Mouse (Mus musculus): Measurements from ENCODE around the gene Hnrnpul1. TPM values are rescaled to one million over a fixed set of nuclear protein-coding genes. Genes with fewer than 3 reads are reported as not detected.
"Not testable (repeated sequence)": the region's sequence is repeated elsewhere in the genome, so short reads cannot be mapped to it uniquely, and the experiment has no call there.

The Hnrnpul1 gene
- 100 to 1,000 TPM; 142 to 152 TPM for total RNA-seq (2021)

DNA sequence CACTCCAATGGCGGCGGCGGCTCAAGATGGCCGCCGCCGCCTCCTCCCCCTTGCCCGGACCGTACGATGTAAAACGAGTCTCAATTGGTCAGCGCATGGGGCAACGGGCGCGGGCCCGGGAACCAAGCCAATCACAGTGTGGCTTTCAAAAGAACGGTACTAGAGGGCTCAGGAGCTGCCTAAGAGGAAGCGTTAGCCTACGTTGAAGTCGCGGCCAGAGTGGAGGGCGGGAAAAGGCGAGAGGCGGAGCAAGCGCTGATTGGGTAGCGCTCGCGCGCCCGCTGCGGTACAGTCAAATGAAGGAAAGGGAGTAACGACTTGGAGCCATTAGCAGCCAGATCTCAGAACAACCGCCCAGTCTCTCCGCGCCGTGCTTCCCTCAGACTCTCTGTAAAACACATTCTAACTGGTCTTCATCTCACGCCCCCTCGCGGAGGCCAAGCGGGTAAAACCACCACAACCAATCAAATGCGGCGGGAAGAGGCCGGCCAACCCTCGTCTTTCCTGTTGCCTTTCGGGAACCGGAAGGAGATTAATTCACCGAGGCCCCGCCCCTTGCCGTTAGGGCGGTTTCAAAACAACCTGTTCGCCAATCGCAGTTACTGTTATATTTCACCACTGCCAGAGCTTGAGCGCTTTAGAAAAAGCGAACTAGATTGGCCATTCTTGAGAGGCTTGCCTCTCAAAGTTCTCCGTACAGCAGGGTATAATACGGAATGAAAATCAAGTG, at the start of gene Hnrnpul1:
Gene Hnrnpul1 (minus strand): TSS at position 20 of the 730 bp plus-strand sequence.
- DNase-seq, result peak; percentile 99
- intact Hi-C loops (cut with DNase I), result no loop called here

DNA sequence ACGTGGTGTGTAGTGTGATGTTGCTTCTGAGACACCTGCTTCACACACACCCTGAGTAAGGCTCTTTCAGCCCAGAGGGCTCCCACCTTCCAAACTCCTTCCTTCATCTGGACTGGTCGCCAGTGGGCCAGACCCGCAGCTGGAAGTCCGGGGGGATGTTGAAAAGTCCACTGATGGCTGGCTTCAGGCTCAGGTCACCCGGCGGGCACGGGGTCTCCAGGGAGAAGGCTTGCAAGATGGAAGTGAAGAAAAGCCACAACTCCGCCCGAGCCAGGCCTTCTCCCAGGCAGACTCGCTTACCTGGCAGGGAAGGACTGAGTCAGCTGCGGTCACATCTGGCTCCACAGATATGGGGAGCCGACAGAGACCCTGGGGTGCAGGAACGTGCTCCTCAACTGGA, 48.9 kb upstream of the Hnrnpul1 start:
- intact Hi-C loops (cut with DNase I), result no loop called here
- DNase-seq, result no peak

DNA sequence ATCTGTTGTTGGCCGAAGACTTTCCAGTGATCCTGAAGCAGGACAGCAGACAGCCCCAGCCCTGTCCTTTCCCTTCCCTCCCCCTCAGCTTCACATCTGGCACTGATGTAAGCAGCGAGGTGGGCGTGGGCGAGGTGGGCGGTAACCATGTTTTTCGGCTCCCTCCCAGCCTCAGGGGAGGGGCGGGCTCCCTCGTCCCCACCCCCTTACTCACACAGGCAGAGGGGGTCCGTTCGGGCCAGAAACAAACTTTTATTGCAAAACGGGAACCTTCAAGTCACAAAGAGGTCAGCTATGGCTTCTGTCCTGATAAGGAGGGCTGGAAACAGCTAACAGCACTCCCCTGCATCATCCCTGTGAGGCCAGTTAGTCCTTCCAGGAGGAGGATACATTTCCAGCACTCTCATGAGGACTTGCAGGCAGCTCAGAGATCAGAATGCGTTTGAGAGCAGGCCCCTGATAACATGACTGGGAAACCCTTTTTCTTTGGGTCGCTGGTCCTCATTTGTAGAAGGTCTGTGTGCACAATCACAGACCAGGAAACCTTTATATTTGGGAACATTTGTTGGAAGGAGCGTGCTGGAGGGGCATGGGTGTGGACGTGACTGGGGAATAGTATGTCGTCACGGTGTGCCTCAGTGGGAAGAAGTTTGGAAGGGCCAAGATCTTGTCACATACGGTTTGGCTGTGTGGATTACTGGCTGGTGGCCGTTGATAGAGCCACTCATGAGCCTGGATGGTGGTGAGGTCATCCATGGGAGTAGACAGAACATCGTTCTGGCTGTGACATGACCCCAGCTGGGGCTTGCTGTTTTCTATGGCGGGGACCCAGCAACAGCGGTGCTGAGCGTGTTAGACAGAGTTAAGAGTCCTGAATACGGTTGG, 47.9 kb upstream of the Hnrnpul1 start:
- intact Hi-C loops (cut with DNase I), result no loop called here
- no peak for DNase-seq

DNA sequence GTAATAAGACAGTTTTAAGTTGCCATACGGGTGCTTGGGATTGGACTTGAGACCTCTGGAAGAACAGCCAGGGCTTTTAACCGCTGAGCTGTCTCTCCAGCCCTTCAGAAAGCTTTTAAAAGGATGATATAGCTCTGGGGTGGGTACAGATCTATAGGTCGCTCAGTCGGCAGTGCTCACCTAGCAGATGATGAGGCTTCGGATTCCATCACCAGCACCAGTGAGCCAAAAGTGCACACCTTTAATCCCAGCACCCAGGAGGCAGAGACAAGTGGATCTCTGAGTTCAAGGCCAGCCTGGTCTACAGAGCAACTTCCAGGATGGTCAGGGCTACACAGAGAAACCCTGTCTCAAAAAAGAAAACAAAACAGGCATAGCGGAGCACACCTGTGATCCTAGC, 46.5 kb upstream of the Hnrnpul1 start:
- intact Hi-C loops (cut with DNase I), result no loop called here
- no peak for DNase-seq

DNA sequence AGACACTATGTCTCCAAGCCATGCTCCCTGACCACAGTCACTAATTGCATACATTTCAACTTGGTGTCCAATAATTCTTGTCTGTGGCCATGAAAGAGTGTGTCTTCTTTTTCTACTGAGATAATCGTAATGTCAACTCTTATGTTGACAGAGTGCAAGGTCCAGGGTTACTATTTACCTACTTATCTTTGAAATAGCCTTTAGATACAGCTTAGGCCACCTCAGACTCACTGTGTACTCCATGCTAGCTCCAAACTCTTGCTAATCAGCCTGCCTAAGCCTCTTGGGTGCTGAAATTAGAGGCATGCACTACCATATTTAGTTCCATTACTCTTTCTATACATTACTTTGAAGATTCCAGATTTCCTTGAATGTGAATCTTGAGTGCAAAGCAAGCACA, 44.8 kb upstream of the Hnrnpul1 start:
- no peak for DNase-seq
- intact Hi-C loops (cut with DNase I), result no loop called here

DNA sequence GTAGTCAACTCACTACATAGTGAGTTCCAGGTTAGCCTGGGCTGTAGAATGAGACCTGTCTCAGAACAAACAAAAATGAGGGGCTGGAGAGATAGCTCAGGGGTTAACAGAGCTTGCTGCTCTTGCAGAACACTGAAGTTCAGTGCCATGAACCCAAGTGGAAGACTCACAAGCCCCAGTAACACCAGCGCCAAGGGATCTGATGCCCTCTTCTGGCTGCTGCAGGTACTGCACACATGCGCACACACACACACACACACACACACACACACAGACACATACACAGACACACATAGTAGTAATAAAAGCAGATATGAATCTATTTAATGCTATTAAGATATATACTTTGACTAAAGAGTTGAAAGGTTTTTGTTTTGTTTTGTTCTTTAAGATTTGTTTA, 44.0 kb upstream of the Hnrnpul1 start:
- intact Hi-C loops (cut with DNase I), result no loop called here
- no peak for DNase-seq

DNA sequence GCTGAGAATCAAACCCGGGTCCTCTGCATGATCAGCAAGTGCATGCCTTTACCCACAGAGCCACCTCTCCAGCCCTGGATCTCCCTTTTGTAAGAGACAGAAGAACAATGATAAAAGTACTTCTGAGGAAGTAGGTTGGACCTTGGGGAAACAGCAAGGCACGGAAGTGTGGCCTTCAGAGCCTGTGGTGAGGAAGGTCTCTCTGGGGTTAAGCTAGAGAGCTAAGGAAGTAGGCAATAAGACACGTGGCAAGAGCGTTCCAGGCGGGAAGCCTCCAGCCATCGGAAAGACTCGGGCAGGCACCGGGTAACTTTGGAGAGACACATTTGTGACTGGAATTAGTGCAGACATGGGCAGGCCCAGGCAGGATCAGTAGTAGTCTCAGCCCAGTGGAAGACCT, 40.2 kb upstream of the Hnrnpul1 start:
- DNase-seq, result no peak
- intact Hi-C loops (cut with DNase I), result no loop called here

DNA sequence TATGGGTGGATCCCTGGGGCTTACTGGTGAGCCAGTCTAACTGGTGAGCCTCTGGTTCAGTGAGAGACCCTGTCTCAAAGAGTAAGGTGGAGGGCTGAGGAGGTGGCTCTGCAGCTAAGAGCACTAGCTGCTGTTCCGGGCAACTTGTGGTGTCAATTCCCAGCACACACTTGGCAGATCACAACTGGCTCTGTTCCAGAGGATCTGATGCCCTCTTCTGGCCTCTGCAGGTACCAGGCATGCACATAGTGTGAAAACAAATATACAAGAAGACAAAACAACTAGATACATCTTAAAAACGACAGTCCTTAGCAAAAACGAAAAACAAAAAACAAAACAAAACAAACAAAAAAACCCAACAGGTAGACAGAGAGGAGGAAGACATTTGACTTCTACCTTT, 39.1 kb upstream of the Hnrnpul1 start:
- intact Hi-C loops (cut with DNase I), result no loop called here
- peak; percentile 49 for DNase-seq

DNA sequence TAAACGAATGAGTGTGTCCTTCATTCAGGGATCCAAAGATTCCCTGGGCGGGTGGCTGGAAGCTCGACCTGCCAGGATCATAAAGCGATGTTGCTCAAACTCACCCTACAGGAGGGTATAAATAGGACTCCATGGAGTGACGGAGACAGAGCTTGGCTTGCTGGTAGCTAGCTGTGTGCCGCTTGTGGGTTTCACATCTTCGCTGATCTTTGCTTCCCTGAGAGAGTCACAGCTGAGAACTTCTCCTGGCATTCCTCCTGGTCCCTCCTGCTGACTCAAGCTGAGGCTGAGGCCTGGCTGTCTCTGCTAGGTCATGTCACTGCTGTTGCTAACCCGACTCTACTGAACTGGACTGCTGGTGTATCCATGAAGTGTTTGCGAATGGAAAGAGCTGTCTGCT, 38.4 kb upstream of the Hnrnpul1 start:
- intact Hi-C loops (cut with DNase I); DNase-seq: not testable (repeated sequence)

DNA sequence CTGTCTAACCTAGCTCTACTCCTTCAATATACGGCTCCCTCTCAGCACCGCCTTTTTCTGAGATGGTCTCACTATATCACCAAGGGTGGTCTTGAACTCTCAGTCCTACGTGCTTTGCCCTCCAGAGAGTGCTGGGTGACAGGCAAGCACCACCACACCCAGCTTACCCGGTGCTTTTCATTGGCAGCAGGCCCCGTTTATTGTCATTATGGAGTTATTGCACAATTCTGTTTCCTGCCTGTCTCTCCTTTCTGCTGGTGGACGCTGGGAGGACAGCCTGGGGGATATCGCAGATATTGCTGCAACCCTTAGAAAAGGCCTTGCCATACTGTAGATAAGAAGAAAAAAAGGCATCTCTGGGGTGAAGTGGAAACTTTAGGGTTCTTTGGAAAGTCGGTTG, 36.1 kb upstream of the Hnrnpul1 start:
- no peak for DNase-seq
- intact Hi-C loops (cut with DNase I), result no loop called here

DNA sequence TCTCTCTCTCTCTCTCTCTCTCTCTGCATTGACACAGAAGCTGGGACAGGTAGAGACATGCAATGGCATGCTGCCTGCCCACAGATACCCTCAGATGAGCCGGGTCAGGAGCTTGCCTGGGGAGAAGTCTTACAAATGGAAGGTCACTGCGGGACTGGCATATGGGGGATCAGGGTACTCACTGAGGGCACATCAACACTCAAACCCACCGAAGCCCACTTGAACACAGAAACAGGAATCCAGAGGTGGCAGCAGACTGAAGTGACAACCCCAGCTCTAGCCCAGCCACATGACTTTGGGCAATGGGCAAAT, 34.5 kb upstream of the Hnrnpul1 start:
- DNase-seq, result no peak
- intact Hi-C loops (cut with DNase I), result no loop called here

DNA sequence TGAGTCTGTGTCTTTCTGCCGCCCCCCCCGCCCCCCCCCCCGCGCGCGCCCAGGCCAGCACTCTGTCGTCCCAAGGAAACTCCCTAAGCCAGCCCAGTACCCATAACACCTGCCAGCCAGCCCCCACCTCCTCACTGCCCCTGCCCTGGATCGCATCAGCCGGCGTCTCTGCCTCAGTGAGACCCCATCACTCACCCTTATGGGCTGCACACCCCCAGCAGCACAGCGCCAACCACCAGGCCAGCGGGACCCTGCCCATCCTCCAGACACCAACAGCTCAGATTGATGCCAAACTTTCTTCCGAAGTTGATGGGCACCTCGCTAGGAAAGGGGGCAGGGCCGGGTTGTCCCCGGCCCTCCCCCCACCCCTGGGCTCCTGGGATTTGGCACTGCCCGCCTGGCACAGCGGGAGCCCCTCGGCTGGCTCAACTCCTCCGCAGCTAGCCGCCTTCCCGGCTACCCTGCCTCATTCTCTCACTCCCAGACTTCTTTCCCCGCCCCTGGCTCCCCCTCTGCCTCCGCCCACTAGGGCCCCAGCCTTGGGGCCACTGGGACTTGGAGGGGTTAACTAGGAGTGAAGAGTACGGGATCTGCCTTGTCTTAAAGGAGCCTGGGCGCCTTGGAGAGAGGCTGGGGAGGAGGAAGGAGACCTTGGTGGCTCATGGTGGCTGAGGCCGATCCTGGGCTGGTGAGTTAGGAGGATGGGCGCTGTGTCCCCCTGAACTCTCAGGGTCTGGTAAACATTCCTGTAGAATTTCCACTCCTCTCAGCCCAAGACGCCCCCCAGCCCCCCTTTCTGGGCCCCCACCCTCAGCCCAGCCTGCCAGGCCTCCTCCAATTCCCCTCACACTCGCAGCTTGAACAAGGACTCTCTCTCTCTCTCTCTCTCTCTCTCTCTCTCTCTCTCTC, 33.9 kb upstream of the Hnrnpul1 start, which contains the start of gene Axl:
Gene Axl (minus strand): TSS at position 486 of the 909 bp plus-strand sequence.
- intact Hi-C loops (cut with DNase I), result no loop called here
- peak; percentile 70 for DNase-seq

DNA sequence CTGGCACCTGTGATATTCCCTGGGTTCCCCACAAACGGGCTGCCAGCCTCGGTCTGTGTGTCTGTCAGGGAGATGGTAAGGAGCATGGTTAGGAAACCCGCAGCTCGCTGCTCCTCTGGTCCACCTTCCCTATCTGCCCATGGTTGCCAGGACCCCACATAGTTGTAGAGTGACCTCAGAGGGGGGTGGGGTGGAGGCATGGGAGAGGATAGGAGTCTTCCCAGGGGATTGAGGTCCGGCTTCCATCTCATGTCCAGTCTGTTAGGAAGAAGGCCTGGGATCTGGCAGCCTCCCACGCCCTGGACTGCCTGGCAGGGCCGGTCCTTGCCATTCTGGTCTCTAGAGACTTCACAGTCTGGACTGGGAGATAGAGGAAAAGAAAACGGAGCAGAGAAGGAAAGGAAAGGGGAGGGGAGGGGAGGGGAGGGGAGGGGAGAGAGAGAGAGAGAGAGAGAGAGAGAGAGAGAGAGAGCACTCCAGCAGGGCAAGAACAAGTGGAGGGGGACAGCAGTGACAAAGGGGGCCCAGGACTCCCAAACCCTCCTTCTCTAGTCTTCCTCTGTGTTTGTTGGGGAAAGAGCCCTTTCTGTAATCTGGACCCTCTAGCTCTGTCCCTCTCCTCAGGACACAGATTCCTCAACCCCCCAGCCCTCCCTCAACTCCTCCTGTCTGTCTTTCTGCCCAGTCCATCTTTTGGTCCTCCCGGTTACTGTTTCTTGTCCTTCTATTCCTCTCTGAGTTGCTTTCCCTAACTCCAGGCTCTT, 33.1 kb upstream of the Hnrnpul1 start:
- intact Hi-C loops (cut with DNase I), result no loop called here
- peak; percentile 23 for DNase-seq

DNA sequence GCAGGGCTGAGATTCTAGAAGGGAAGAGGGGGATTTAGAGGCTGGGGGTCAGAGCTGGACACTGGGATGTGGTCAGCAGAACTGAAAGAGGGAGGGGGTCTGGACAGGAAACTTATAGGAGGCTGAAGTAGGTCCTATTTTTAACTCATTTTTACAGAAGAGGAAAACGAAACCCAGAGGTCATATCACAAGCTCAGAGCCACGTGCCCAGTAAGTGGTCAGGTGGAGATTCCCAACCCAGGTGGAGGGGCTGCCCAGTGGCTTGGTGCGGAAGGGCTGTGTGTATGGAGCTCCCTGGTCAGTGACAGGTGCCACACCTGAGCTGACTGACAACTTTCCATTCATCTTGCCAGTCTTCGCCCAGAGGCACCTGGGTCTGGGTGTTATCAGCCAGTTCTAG, 32.4 kb upstream of the Hnrnpul1 start:
- DNase-seq, result no peak
- intact Hi-C loops (cut with DNase I), result no loop called here

DNA sequence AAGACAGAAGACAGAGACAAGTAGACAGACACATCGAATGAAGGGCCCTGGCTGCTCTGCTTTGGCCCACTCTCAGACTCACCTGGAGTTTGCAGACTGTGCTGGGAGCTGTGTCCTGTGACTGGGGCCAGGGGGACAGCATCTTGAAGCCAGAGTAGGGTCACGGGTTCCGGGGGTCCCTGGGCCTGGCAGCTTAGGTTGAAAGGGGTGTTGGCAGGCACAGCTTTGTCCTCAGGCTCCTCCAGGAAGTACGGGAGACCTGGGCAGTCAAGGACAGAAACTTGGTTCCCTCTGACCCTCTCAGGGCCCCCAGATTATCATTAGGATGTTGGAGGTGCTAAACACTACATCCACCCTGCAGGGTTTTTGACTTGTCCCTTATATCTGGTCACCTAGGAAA, 31.2 kb upstream of the Hnrnpul1 start:
- DNase-seq, result no peak
- intact Hi-C loops (cut with DNase I), result no loop called here

DNA sequence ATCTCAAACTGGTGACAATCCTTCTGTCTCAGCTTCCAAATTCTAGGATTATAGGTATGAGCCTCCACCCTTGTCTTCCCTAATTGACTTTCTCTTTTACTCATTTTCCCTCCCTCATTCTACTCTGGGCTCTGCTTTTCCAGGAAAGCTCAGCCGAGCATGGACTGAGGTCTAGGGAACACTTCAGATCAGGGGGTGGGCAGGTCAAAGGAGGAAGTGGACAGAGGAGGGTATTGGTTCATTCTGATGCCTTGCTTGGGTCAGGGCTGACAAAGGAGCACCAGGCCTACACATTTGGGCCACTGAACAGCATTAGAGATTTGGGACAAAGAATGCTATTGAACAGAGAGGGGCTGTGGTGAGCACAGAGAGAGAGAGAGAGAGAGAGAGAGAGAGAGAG, 30.3 kb upstream of the Hnrnpul1 start:
- no peak for DNase-seq
- intact Hi-C loops (cut with DNase I), result no loop called here

DNA sequence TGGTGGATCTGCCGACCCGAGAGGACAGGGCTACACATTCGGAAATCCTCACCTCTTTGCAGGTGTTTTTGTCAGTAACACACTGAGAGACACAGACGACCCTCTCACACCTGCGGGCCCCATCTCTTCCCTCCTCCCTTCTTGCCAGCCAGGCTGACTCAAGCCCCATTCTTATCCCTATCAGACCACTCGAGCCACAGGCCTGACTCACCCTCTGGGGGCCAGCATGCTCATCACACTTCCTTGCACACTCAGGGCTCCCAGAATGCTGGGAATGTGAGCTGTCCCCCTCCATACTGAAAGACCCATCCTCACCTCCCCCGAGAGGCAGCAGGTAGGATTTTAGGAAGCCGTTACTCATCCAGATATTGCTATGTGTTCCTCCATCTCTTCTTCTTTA, 29.2 kb upstream of the Hnrnpul1 start:
- DNase-seq, result no peak
- intact Hi-C loops (cut with DNase I), result no loop called here

DNA sequence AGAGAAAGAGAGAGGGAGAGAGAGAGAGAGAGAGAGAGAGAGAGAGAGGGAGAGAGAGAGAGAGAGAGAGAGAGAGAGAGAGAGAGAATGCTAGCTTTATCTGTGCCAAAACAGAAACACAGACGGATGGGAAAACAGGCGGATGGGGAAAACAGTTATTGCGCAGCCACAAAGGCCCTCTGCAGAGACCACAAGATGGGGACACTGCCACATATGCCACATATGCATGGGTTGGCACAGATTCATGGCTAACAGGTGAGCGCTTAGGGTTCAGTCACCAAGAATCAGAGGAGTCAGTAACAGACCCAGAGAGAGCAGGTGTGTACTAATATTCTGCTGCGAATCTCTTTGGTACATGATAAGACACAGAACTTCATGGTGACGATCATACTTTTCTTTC, 28.2 kb upstream of the Hnrnpul1 start:
- no peak for DNase-seq
- intact Hi-C loops (cut with DNase I), result no loop called here

DNA sequence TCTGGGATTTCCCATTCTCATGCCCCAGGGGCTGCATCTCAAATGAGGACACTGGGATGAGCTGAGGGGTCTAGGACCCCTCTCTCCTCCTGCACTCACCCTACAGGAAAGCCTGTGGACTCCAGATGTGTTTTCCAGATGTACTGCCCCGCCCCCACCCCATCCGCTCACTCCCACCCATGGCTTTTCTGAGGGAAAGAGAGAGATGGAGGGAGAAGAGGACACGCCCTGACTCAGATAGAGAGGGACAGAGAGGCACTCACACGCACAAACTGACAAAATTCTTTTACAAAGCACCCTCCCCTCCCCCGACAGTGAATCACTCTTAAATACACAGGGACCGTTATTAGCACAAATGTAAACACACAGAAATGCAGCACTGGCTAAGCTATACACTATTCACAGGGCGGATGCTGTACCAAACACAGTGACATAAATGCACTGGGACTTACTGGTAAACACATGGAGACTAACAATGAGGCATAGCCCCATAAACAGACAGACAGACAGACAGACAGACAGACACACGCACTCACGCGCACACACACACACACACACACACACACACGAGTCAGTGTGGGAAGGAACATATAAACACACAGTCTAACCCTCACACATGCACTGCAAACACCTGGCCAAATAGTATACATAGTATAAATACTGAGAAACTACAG, 27.5 kb upstream of the Hnrnpul1 start:
- DNase-seq, result no peak
- intact Hi-C loops (cut with DNase I), result no loop called here

Data from left cerebral cortex, postnatal 4 days (tissue).